Mouse (Mus musculus) c-Kit-positive CD71-negative TER-119-negative erythroid progenitor cells, embryonic 14.5 days (primary cell): ENCODE measurements around the gene Dtx1.

ENCODE experiments used
- DNase-seq: peaks from one replicate; pipeline ENCODE4 v3.0.0-alpha.2; 2013; ENCODE audit warnings: low read depth

Dtx1 gene

DNA sequence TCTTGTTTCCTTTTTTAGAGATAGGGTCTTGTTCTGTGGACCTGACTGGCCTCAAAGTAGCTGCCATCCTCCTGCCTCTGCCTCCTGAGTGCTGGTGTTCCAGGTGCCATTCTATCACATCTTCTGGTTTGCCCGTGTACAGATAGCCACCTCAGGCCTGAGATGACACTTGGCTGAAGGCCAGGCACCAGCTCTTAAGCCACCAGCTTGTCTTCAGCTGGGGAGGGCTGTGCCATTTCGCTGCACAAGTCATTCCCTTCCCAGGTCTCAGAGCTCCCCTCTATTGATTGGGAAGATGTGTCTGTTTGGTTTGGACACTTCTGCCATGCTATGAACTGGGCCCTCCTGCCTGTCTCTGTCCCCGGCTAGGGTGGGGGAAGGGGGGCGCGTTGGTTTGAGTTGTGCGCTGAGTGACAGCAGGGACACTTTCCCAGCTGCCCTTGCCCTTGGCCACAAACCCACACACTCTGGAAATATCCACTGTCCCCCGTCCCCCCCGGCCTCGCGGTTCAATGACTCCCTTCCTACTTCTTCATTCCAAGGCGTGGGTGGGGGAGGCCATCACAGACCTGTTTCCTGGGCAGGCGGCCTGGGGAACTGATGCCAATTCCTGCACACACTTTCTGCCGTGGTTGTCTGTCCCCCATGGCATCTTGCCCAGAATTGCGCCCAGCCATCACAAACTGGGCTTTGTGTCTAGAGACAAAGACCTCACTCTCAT, 68.2 kb downstream of the Dtx1 start:
- no peak for DNase-seq

DNA sequence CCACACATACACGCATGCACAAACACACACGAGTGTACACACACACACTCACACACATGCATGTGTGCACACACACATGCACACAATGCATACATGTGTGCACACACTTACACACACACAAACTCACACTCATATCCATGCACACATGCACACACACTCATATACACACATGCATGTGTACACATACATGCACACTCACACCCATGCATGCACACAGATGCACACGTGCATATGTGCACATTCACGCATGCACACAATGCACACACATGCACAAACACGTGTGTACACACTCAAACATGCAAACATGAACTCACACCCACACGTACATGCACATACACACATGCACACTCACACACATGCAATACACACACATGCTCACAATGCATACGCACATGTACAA, 71.6 kb downstream of the Dtx1 start:
- no peak for DNase-seq

DNA sequence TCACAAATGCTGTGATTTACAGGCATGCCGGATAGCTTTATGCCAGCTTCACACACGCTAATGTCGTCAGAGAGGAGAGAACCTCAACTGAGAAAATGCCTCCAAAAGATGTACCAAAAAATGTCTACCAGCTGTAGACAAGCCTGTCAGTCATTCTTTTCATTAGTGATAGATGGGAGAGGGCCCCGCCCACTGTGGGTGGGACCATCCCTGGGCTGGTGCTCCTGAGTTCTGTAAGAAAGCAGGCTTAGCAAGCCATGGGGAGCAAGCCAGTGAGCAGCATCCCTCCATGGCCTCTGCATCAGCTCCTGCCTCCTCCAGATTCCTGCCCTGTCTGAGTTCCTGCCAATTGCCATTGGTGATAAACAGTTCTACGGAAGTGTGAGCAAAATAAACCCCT, 76.1 kb downstream of the Dtx1 start:
- no peak for DNase-seq

DNA sequence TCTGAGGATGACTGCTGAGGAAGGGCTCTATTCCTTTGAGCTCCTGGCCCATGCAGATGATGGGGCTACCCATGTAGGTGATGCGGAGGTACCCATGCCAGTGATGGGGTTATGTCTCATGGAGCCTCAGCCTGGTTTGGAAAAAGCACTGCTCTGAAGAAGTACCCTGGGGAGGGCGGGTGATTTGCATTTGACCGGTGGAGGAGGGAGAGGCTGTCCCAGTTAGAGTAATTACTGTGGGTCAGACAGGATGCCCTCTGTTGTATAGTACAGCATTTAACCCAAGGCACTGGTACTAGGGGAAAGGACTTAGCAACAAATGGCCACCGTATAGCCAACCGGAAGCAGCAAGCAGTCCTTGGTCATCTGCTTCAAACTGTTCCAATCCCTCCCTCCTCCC, 76.9 kb downstream of the Dtx1 start:
- no peak for DNase-seq

- DNase-seq, result no peak
Measured at GRCm38 (mm10) chr5:120634131-120634530, 77.6 kb downstream of the Dtx1 start, which contains the start of gene Cfap73. Gene Cfap73, minus strand, starts transcription at chr5:120634235.

DNA sequence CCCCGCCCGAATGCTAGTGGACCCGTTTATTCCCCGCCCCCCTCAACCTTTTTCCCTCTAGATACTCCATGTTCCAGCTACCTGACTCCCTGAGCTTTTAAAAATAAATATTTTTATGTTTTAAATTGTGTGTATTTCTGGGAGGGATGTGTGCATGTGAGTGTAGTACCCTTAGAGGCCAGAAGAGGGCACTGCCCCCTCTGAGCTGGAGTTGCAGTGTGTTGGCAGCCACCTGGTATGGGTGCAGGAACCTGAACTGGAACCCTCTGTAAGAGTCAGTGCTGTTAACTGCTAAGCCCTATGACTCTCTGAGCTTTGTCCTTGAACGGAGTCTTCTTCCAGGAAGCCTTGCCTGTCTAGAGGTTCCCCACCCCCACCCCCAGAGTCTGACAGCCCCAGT, 79.8 kb downstream of the Dtx1 start:
- DNase-seq, result no peak

DNA sequence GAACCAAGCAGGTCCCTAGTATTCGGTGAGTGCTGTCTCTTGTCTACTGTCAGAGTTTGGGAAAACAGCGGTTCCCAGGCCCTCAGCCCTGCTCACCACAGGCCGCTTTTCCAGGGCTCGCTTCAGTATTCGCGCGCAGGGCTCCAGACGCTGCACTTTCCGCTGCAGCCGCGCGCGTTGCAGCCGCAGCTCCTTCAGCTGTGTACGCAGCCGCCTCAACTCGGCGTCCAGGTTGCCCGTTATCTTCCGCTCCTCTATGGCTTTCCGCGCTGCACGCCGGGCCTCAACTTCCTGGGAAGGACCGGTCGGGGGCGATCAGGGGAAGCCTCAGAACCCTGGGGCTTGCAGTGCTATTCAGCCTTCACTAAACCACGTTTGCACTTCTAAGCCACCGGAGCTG, 80.6 kb downstream of the Dtx1 start:
- DNase-seq, result no peak
